Mouse (Mus musculus) heart, embryonic 11.5 days (tissue): ENCODE measurements at regions not wholly inside any gene's neighbourhood (a gene's known extent, or its start where the extent isn't known, plus 50 kb on each side); places are given as distances from the start of the nearest gene placed in this dataset.
A peak's percentile ranks its signal among the peaks of the same experiment; 100 is the strongest.

Source experiments
- ATAC-seq: fragments of 200-750 bp; cut with Nextera tagmentation; replicated peaks from 2 replicates; pipeline ENCODE4 v1.8.0; 2017; ENCODE audit warnings: moderate library complexity; ENCODE audit not compliant: insufficient number of reproducible peaks, low FRiP score, low TSS enrichment
- H3K27ac ChIP-seq: fragments of 300-500 bp; sonication (generic); 2 replicates; pipeline ENCODE4 v1.5.1; 2014; ENCODE audit warnings: mild to moderate bottlenecking, low read depth, low read length
- H3K27me3 ChIP-seq: fragments of 300-500 bp; sonication (generic); 2 replicates; pipeline ENCODE4 v1.6.1; 2014; ENCODE audit warnings: mild to moderate bottlenecking, low read length, mixed read lengths; ENCODE audit not compliant: control insufficient read depth, insufficient read depth
- H3K36me3 ChIP-seq: fragments of 300-500 bp; sonication (generic); 2 replicates; pipeline ENCODE4 v1.6.1; 2014; ENCODE audit warnings: mild to moderate bottlenecking, low read length, moderate library complexity, mixed read lengths; ENCODE audit not compliant: control insufficient read depth, insufficient read depth
- H3K4me1 ChIP-seq: fragments of 300-500 bp; sonication (generic); 2 replicates; pipeline ENCODE4 v1.6.1; 2014; ENCODE audit warnings: low read length; ENCODE audit not compliant: control insufficient read depth, insufficient read depth
- H3K4me2 ChIP-seq: fragments of 300-500 bp; sonication (generic); 2 replicates; pipeline ENCODE4 v1.6.1; 2014; ENCODE audit warnings: mild to moderate bottlenecking, moderate library complexity
- H3K4me3 ChIP-seq: fragments of 300-500 bp; sonication (generic); 2 replicates; pipeline ENCODE4 v1.5.1; 2014; ENCODE audit warnings: low read depth, low read length
- H3K9ac ChIP-seq: fragments of 300-500 bp; sonication (generic); 2 replicates; pipeline ENCODE4 v1.6.1; 2014; ENCODE audit warnings: mild to moderate bottlenecking, low read depth, low read length, moderate library complexity
- H3K9me3 ChIP-seq: fragments of 300-500 bp; sonication (generic); replicated peaks from 2 replicates; pipeline ENCODE4 v1.6.1; 2016; ENCODE audit warnings: low read length; ENCODE audit not compliant: control insufficient read depth
- WGBS: fragments of 180-500 bp; shearing (Covaris S2); extraction: QIAGEN DNeasy Blood & Tissue Kit; methylation state at CpG from one replicate; pipeline ENCODE4 v1.1.7; 2014; ENCODE audit not compliant: insufficient replicate concordance; 5-methylcytosine and 5-hydroxymethylcytosine counted together

DNA sequence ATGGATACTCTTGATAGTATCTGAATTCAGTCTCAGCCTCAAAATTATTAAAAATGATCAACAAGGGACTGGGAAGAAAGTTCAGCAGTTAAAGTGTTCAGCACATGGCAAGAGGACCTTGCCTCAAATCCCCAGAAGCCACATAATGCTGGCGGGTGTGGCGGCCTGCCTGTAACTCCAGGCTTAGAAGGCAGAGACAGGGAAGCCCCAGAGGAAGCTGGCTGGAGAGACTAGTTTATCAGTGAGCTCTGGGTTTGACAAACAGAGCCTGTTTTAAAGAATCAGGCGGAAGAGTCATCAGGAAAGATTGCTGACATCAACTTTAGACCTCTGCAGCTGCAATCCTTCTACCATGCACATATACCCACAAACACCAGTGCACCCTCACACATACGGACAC lies 52.1 kb upstream of the Fyn start:
- Histone ChIP-seq H3K9ac (no peak overlapping the region), H3K36me3 (no peaks in the 10 kb centered on the region), H3K4me2 (no peak overlapping the region), H3K4me1 (peaks cover 8% of the 10 kb centered on the region), H3K27me3 (no peaks in the 10 kb centered on the region), H3K9me3 (no peaks in the 10 kb centered on the region), H3K27ac (peak overlapping the region; percentile 35; the same call in 1 of the 2 replicates), H3K4me3 (no peak overlapping the region)
- 40% methylated on average over 4 of the region's 4 CpGs for WGBS
- no peak for ATAC-seq

DNA sequence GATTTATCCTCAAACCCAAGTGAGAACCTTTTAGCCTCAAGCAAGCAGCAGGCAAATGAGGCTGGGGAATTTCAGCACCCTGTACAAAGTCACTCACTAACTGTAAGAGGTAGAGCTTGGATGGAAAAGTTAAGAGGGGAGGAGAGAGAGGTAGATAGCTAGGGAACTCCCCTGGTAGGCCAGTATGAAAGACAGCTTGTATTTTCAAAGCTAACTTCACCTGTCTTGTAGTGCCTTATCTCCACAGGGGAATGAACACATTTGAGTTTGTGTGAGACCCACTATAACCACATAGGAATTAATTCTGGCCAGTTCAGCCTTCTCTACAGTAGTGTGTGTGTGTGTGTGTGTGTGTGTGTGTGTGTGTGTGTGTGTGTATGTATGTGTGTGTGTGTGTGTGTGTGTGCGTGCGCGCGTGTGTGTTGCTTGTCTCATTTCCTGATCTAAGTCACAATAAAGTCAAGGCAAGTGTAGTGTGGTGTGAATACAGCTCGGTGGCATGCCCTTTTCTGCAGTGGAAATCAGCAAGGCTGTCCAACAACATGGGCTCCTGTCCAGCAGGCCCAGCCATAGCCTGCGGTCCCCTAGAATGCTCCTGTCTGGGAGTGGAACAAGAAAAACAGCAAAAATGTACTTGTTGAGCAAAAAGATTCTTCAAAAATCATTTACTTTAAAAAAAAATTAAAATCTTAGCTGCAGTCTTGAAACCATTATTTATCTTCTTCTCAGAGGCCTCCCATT lies 53.1 kb upstream of the Fyn start:
- no peak for ATAC-seq

DNA sequence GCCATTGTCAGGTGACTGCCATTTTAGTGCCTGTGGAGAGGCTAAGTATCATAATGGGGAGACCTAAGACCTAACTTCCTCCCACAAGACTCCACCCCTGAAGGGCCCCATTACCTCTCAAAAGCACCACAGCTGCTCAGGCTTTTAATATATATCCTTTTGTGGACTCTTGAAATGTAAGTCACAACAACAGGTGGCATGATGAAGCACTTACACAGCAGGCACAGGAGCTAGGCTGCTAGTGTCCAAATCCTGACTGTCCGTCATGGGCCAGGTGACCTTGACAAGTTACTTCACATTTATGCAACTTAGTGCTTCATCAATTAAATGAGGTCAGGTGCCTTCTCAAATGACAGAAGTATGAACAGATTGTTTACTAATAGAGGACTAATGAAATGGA lies 57.2 kb upstream of the Fyn start:
- Histone ChIP-seq H3K9me3 (no peaks in the 10 kb centered on the region), H3K4me1 (no peaks in the 10 kb centered on the region), H3K9ac (no peak overlapping the region), H3K36me3 (no peaks in the 10 kb centered on the region), H3K27ac (no peak overlapping the region), H3K27me3 (no peaks in the 10 kb centered on the region), H3K4me3 (no peak overlapping the region), H3K4me2 (no peak overlapping the region)
- no peak for ATAC-seq
- 75% methylated on average over 1 of the region's 1 CpGs for WGBS

More for the DNA sequence above, 53.1 kb upstream of the Fyn start:
- no peak overlapping the region for H3K4me3 ChIP-seq
- peak overlapping the region; percentile 46; the same call in 1 of the 2 replicates for H3K27ac ChIP-seq
- H3K9ac ChIP-seq, result no peak overlapping the region
- no peaks in the 10 kb centered on the region for H3K4me1 ChIP-seq
- no peaks in the 10 kb centered on the region for H3K36me3 ChIP-seq
- no peak overlapping the region for H3K4me2 ChIP-seq
- no peaks in the 10 kb centered on the region for H3K27me3 ChIP-seq
- WGBS, result 70% methylated on average over 6 of the region's 6 CpGs
- H3K9me3 ChIP-seq, result no peaks in the 10 kb centered on the region

DNA sequence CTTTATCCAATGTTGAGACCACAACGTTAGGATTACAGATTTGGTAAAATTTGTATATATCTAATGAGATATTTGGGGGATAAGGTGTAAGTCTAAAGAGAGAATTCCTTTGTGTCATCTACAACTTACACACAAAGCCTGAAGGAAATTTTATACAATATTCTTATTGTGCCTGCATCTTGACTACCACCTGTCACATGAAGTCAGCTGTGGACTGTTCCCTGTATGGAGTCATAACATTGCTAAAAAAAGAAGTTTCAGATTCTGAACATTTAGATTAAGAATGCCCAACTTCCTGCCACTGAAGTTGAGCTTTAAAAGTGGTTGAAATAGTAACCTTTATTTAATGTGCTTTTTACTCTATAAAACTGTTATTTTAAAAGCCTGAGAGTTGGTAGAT lies 60.1 kb upstream of the Fyn start:
- Histone ChIP-seq H3K9ac (no peak overlapping the region), H3K4me1 (no peaks in the 10 kb centered on the region), H3K27me3 (no peaks in the 10 kb centered on the region), H3K4me2 (no peak overlapping the region), H3K9me3 (no peaks in the 10 kb centered on the region), H3K4me3 (no peak overlapping the region), H3K27ac (no peak overlapping the region), H3K36me3 (no peaks in the 10 kb centered on the region)
- 59% methylated on average over 1 of the region's 1 CpGs for WGBS
- ATAC-seq, result no peak

DNA sequence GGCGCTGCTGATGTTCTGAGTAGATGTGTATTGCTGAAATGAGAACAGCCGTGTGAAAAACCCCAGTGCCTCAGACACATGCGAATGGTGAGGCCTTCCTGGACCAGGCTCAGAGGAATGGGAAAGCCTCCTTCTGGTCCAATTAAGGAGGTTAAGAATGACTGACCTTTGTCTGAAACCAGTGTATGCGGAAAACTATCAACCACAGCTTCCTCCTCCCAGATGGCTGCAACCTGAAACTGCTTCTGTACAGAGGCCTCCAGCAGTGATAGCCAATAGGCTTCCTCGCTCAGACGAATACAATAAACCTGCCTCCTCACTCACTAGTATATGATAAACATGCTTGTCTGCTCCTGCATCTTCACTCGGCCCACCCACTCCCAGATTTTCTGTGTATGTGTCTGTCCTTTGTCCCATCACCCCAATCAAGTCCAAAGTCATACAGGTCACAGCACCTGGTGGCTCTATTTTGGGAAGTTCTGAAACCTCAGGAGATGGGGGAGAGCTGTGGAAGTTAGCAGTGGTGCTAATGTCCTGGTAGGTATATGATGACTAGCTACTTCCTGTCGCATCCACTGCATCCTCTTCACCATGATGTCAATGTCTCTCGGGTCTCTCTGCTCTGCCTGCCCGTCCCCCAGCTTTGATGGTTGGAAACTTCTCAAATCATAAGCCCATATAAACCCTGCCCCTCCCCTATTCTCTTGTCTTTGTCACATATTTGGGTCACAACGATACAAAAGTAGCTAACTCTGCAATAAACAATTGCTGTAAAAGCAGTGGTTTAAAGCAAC lies 75.8 kb upstream of the Fyn start:
- no peak overlapping the region for H3K4me3 ChIP-seq
- no peak overlapping the region for H3K27ac ChIP-seq
- no peaks in the 10 kb centered on the region for H3K9me3 ChIP-seq
- no peak overlapping the region for H3K4me2 ChIP-seq
- 67% methylated on average over 11 of the region's 11 CpGs for WGBS
- H3K27me3 ChIP-seq, result no peaks in the 10 kb centered on the region
- no peaks in the 10 kb centered on the region for H3K36me3 ChIP-seq
- ATAC-seq, result no peak
- peaks cover 18% of the 10 kb centered on the region for H3K4me1 ChIP-seq
- no peak overlapping the region for H3K9ac ChIP-seq

DNA sequence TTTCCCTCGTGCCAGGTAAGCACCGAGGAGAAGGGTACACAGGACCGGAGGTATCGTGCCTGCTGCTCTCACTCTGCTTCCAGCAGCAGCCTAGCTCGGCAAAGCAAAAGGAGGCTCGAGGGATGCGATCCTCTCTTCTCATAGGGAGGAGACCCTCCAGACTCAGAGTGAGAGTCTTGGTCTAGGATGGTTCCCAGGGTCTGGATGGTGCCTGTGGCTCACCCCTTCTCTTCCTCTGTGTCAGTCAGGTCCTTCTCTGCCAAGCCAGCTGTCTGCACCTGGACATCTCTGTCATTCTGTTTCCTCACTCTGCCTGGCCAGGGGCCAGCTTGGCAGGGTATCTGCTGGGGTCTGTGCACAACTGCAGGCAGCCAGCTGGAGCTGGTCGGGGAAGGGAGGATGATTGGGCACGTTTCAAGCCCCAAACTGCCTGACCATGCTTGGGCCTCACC lies 76.9 kb upstream of the Fyn start:
- no peak overlapping the region for H3K9ac ChIP-seq
- no peak overlapping the region for H3K27ac ChIP-seq
- no peak for ATAC-seq

DNA sequence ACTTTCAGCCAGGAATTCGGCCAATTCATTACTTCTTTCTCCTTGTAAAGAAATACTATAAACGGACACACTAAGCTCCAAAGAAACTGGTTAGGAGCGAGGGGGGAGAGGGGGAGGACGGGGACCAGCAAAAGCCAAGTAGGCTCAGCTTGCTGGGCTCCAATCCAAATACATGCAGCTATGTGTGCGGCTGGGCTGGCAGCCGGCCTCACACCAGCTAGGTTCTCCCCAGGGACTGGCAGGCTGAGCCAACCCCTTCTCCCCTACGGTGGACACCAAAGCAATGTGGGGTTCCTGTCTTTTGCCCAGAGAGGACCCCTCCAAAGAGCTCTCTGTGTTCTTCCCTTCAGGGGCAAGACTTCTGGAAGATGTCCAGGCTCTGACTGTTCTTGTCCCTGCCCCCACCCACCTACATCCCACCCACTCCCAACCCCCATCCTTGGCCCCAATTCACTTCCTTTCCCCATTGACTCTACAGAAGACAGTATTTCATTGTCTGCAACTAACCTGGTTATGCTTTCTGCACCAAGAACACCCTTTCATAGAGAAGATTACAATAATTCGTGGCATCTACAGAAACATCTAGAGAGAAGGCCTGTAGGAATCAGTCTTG lies 77.4 kb upstream of the Fyn start:
- ATAC-seq, result no peak
- no peak overlapping the region for H3K27ac ChIP-seq
- no peak overlapping the region for H3K4me2 ChIP-seq
- no peaks in the 10 kb centered on the region for H3K9me3 ChIP-seq
- H3K27me3 ChIP-seq, result no peaks in the 10 kb centered on the region
- no peak overlapping the region for H3K4me3 ChIP-seq
- peaks cover 18% of the 10 kb centered on the region for H3K4me1 ChIP-seq
- 56% methylated on average over 8 of the region's 8 CpGs for WGBS
- no peaks in the 10 kb centered on the region for H3K36me3 ChIP-seq
- H3K9ac ChIP-seq, result no peak overlapping the region

More for the DNA sequence above, 76.9 kb upstream of the Fyn start:
- Histone ChIP-seq H3K4me2 (no peak overlapping the region), H3K4me3 (no peak overlapping the region), H3K27me3 (no peaks in the 10 kb centered on the region), H3K36me3 (no peaks in the 10 kb centered on the region), H3K9me3 (no peaks in the 10 kb centered on the region), H3K4me1 (peaks cover 18% of the 10 kb centered on the region)
- WGBS, result 71% methylated on average over 9 of the region's 9 CpGs

DNA sequence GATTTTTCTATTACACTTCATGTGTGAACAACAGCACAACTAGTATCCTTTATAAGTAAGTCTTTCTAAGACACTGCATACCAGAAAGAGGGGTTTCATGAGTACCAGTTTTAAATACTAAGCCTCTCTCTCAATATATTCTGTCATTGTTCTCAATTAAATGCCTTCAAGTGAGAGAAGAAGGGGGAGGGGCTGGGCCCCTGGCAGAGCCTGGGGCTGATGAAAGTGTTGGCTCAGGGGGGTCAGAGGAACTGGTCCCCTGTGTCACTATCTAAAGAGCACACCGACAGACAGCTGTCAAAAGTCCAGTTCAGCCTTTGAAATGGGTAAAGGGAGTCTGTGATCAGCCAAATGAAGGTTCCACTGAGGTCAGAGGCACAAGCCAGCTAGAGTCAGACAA lies 78.4 kb upstream of the Fyn start:
- H3K4me1 ChIP-seq, result peaks cover 18% of the 10 kb centered on the region
- H3K36me3 ChIP-seq, result no peaks in the 10 kb centered on the region
- ATAC-seq, result no peak
- WGBS, result 17% methylated on average over 1 of the region's 1 CpGs
- H3K4me2 ChIP-seq, result no peak overlapping the region
- H3K4me3 ChIP-seq, result no peak overlapping the region
- no peaks in the 10 kb centered on the region for H3K9me3 ChIP-seq
- H3K27ac ChIP-seq, result no peak overlapping the region
- no peaks in the 10 kb centered on the region for H3K27me3 ChIP-seq
- no peak overlapping the region for H3K9ac ChIP-seq
